Mouse (Mus musculus) retina, embryonic 14.5 days (tissue): ENCODE measurements around the gene Snx22.

Source experiments
- DNase-seq: peaks from one replicate; pipeline ENCODE4 v3.0.0-alpha.2; 2015; ENCODE audit warnings: low spot score

Snx22 gene

DNA sequence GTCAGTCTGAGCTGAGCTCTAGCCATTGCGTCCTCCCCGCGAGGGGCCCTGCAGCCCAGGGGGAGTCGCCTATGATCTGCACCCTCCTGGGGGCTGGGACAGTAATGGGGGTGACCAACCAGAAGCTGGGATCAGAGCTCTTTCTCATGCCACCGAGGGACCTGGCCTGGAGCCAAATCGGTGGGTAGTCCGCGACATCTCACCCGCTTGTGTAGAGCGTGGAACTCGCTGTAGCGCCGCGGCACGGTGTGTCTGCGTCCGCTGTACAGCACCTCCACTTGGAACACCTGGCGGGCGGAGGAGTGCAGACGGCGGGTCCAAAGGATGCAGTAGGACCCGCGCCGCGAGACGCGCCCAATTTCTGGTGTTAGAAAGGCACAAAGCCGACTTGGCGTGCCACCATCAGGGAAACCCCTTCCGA, 538 bp downstream of the Snx22 start:
- peak; percentile 37 for DNase-seq

- DNase-seq = no peak
Observed at GRCm38 (mm10) chr9:66068056-66068455, 1.5 kb downstream of the Snx22 start.

DNA sequence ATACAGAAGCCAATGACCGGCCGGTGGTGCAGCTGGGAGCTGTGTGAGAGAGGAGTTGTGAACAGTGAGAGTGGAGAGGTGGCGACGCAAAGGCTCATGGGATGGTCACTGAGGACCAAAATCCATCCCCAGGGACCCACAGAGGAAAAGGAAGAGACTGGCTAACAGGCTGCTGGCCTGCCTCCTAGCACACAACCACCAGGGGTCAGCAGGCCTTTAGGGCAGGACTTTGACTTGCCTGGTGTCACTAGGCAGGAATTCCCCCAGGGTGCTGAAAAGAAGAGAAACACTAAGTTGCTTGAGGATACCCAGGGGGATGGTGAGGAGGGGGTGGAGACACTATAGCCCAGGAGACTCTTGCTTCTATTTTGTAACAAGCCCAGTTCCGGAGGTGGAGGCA, 2.0 kb downstream of the Snx22 start:
- DNase-seq = peak; percentile 69

DNA sequence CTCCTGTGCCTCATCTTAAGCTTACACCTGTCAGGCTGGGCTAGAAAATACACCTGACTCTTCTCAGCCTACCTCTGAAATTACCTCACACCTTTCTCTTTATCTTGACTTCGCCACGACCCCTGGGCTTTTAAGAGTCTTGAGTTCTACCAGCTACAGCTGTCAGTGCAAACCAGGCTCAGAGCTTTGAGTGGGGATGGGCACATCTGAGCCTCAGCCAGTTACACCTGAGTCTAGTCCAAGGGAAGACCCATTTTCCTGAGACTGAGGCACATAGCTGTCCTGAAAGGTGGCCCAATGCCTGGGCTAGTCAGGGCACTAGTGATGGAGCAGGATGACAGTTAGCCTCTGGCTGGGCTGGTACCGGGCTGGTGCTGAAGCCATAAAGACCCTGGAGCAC, 2.7 kb downstream of the Snx22 start:
- no peak for DNase-seq

DNA sequence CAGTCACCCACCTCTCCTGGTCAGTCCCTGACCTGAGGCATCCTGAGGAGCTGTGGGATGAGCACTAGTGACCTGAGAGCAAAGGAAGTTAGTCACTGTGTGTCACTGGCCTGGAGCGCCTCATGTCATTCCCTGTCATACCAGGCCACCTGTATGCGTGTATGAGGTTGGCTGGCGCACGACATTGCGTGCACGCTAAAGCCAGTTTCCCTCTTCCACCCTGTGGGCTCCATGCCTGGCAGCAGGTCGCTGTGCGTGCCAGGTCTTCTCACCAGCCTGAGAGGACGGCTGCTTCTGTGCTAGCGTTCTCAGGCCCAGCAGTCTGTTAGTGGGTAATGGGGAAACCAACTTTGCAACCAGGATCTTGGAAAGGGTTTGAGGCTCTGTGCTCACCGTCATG, 5.2 kb downstream of the Snx22 start:
- DNase-seq = no peak

DNA sequence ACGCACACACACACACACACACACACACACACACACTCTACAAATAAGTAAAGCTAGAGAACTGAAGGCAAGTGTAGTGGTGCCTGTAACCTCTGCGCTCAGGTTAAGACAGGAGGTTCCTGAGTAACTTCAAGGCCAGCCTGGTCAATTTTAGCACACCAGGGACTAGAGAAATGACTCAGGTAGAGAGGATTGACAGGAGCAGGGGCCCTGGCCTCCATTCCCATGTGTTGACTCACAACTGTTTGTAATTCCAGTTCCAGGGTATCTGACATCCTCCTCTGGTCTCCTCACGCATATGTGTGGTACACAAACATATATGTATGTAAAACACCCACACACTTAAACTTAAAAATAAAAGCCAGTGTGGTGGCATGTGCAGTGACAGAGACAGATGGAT, 6.1 kb downstream of the Snx22 start:
- no peak for DNase-seq

- no peak for DNase-seq
Observed at GRCm38 (mm10) chr9:66061656-66062055, 7.9 kb downstream of the Snx22 start.

DNA sequence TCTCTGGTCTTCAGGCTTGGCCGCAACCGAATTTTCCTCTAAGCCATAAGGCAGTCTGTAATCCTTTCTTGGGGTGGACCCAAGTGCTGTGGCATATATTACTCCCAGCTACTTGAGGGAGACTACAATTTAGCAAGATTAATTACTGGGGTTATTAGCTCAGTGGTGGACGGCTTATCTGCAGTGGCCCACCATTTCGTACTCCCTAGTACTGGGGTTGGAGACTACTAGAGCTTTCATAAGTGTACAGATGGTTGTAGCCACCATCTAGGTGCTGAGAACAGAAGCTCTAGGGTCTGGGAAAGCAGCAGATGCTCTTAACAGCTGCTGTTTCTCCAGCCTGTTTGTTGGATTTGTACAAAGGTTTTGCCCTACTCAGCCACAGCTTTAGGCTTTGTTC, 8.5 kb downstream of the Snx22 start:
- peak; percentile 59 for DNase-seq

GRCm38 (mm10) chr9:66060308-66060647, 9.2 kb downstream of the Snx22 start:
- no peak for DNase-seq

- peak; percentile 98 for DNase-seq
Observed at GRCm38 (mm10) chr9:66059583-66060307, 9.8 kb downstream of the Snx22 start, which contains the start of gene Ppib. Gene Ppib (plus strand): TSS chr9:66060222.

DNA sequence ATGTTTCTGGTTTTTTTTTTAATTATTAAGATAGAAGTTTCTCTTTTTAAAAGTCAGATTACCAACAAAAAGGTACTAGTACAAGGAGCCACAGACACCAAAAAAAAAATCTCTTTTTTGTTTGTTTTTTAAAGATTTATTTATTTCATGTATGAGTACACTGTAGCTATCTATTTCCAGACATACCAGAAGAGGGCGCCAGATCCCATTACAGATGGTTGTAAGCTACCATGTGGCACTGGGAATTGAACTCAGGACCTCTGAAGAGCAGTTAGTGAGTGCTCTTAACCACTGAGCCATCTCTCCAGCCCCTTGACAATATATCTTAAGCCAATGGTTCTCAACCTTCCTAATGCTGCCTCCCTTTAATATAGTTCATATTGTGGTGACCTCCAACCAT, 15.9 kb downstream of the Snx22 start:
- DNase-seq = no peak

- DNase-seq = no peak
Observed at GRCm38 (mm10) chr9:66052731-66053130, 16.8 kb downstream of the Snx22 start.

- DNase-seq = no peak
Observed at GRCm38 (mm10) chr9:66051493-66051892, 18.0 kb downstream of the Snx22 start.

DNA sequence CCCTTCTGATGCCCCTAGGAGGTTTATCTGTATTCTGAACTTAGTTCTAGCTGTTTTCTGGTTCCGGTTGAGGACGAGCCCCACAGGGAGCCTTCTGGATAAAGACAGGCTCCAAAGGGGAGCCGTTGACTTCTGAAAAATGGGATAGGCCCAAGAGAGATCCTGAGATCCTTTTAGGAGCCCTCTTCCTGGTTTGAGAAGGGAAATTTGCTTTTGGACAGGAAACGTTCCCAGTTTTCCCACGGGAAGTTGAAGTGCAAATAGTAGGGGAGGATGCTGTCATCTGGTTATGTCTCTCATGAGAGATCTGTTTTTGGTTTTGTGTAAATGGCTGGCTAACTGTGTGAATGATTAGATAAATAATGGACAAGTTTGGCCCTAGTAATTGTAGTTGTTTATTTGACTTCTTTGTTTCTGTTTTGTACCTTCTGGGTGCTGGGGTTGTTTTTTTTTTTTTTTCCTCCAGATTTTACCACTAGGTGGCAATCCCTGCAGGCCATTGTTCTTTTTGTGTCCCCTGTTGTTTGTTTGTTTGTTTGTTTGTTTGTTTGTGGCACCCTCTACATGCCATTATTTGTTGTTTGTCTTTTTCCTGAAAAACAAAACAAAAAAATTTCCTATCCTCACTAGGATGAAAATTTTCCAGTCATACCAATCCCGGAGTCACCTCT, 19.5 kb downstream of the Snx22 start:
- no peak for DNase-seq

DNA sequence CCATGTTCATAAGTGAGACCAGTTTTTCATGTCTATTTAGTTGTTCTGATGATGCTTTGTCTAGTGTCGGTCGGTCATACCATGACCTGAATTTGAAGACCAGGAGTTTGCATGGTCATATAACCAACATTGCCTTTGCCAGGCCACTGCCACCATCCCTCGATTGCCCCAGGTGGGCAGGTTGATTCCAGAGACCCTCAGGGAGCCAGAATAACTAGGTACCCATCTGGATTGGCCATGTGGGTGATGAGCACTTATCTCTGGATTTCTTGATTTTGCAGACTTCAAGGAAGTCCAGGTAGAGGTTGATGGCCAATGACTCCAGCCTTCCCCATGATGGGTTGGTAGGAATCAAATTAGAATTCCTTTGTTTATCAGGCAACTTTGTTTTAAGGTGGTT, 26.3 kb downstream of the Snx22 start:
- DNase-seq = no peak

DNA sequence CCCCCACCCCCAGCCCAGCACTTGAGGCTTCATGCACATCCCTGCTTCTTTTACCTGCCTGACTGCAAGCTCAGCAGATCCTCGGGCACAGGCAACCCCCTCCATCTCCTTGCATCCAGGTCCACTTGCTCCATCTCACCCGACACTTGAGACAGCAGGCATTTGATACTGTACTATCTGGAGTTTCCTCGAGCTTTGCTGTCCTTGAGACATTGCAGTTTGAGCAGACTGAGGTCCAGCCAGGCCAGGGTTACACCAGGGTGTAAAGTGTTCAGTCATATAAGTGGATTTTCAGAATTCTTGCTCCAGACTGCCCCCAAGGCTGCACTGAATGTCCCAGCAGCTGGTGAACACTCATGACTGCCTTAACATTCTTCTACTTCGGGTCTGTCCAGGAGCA, 27.2 kb downstream of the Snx22 start:
- no peak for DNase-seq

DNA sequence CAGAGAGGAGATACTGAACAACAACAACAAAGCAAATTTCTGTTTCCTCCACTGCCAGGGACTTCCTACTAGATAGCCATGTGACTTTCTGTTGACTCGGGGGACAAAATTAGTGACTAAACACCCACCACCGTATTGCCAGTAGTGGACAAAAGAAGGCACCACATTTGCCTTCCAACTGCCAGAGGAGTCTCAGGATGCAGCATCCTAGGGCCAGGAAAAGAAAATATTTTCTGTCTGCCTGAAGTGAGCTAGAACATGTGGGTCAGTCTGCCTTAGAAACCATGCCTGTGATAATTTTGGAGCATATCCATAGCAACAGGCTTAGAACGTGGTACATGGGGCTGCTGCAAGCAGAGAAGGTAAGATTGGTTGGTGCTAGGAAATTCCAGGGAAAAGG, 28.7 kb downstream of the Snx22 start:
- no peak for DNase-seq

- no peak for DNase-seq
Observed at GRCm38 (mm10) chr9:66039290-66039689, 30.2 kb downstream of the Snx22 start.

GRCm38 (mm10) chr9:66038581-66038980, 30.9 kb downstream of the Snx22 start:
- no peak for DNase-seq

- no peak for DNase-seq
Observed at GRCm38 (mm10) chr9:66038082-66038481, 31.4 kb downstream of the Snx22 start.

GRCm38 (mm10) chr9:66020601-66021000, 48.9 kb downstream of the Snx22 start:
- DNase-seq = no peak
